Mouse (Mus musculus): Measurements from ENCODE around the gene Rnf144b.

The Rnf144b gene

DNA sequence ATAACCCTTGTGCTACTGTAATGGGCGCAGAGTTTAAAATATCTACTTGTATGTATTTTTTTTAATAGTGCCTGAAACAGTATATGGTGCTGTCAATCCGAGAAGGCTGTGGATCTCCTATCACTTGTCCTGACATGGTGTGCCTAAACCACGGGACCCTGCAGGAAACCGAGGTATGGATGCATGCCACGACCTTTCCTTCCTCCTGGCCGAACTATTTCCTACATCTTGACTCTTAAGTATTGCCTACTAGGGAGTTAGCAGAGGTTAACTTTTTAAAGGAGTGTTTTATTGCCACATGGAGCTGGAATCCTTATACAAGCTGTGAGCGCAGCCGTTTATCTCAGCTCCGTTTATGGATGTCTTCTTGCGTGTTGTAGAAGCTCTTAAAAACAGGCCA, 98.0 kb downstream of the Rnf144b start:
- DNase-seq (ENCODE audit: low spot score in 2 of 2) = no peak

DNA sequence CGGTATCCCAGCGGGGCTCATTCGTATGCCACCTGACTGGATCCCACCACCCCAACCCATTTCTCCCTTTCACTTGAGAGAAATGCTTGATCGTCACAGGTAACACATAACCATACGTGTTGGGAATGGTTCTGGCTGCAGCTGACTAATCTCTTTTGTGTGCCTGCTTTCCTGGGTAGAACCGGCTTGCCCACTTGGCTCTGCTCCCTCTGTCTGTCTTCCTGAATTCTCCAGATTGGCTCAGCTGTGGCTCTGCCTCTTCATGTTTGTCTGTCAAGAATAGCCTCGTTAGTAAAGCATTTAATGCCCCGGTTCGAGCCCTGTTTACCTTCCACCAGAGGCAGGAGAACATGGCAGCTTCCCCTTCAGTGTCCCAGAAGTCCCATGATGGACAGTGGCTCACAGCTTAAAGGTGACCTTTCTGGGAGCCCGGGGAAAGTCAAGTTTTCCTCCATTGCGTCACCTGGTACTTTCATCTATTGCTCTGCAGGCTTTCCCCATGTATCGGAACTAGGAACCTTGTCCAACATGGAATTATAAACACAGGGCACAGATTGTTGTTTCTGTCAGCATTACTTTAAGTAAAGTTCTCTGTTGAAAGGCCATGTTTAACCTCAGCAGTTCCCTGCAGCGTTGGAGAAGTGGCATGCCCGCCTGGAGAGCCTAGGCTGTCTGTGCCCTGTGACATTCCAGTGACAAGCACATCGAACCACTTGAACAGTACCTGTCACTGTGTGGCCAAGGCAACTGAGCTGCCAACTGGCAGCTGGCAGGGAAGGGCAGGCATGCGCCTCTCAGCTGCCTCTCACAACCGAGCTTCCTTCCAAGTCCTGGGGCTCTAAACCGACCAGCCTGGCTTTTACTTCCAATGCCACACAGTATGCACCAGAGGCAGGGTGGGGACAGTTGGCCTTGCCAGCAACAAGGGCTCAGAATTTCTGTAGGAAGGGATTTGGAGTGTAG, 101.4 kb downstream of the Rnf144b start:
- no peak for DNase-seq (ENCODE audit: low spot score in 2 of 2)

DNA sequence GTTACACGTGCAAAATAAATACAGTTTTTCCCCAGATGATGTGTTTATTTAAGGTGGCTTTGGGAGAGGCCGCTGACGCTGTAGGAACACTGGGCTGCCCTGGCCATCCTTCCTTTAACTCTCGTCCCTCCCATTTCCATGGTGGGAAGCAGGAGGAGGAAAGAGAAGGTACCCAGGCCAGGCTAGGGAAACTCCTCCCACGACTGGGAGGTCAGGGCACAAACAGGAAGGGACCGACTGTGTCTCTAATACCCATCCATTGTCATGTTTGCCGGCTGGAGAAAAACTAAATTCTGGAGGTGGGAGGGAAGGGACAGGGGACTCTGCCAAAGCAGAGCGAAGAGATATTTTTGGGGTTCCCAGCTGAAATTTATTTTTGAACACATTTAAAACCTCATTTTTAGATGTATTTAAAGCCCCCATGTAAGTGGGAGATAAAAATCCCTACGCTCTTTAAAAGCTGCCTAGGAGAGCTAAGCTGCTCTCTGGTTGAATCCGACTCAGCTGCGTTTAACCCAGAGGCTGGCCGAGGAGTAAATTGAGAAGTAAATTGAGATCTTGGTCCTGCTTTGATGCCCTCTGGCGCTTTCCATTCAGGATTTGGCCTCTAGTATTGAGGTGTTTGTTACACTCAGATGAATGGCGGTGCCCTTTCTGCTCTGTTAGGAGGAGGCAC, 102.3 kb downstream of the Rnf144b start:
- no peak for DNase-seq (ENCODE audit: low spot score in 2 of 2)

DNA sequence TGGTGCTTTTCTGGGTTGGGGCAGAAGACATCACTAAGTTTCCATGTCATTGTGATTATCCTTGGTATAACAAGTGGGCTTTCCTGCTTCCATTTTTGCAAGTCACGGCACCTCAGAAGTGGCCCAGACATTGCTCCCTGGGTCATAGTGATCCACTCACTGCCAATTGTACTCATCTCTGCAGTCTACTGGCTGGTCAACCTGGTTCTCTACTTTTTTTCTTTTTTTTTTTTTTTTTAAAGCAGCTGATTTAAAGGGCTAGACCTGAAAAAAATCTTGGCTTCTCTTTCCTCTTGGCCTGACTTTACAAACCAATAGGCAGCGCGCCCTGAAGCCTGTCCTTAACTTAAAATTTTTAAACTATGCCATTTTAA, 102.9 kb downstream of the Rnf144b start:
- DNase-seq (ENCODE audit: low spot score in 2 of 2) = no peak

DNA sequence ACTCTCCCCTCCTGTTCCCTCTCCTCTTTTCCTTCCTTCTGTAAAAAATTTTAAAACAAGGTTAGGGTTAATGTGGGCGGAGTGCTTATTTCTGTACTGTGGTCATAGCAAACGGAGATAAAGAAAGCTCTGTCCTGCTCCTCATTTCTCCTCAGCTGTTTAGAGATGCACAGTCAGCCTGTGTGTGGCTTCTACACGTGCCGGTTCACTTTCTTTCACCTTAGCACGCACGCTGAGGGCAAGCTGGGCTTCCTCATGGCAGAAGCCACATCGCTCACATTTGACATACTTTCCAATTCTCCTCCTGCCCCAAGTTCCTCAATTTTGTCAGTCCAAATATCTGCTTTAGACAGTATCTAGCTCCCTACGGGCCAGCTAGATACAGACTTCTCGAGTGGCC, 103.3 kb downstream of the Rnf144b start:
- DNase-seq (ENCODE audit: low spot score in 2 of 2) = no peak

DNA sequence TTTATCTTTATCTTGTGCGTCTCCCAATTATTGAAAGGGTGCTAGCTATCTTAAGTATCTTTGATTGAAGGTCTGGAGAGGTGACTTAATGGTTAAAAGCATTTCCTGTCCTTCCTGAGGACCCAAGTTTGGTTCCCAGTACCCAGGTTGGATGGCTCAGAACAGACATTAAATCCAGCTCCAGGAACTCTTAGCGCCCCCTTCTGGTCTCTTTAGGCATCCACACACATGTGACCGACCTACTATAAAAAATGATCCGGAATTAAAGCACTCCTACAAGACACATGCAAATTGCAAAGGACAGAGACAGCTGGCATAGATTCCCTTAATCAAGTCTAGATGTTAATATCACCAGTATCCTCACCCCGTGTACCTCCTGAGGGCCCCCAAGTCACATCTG, 104.1 kb downstream of the Rnf144b start:
- no peak for DNase-seq (ENCODE audit: low spot score in 2 of 2)

DNA sequence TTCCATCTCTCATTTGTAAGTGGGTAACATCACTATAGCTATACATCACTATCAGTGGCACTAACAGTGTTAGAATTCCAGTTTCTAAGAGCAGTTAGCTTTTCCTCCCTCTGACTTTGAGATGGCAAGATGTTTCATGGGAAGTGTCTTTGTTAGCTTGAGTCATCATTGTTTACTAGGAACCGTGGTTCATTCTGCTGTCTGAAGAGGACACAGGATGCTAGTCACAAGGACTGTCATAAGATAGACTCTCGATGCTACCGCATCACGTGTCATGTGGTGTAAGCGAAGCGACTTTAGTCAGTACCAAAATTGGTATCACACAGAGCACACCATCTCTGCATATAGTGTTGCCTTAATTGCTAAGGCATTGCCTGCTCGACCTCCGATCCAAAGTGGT, 105.7 kb downstream of the Rnf144b start:
- DNase-seq (ENCODE audit: low spot score in 2 of 2) = no peak

DNA sequence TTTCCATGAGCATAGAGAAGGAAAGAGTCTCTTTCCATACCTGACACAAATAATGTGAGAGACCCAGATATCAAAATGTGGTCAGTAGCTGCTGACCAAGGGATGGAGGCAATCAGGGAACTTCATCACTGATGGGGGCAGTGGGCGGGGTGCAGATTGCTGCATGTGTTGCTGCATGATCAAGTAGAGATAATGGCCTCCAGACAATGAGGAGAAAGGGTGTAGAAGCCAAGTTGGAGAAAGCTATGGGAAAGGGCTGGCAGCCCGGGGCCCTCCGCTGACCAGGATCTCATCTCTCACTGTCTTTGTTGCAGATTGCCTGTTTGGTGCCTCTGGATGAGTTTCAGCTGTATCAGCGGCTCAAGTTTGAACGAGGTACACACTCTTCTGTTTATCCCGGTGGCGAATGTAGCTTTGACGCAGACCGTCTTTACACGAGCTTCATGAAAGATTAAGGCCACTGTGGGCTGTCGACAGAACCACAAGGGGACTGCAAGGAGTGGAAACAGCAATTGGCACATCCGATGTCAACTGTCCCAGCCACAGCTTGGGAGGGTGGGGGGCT, 106.3 kb downstream of the Rnf144b start:
- no peak for DNase-seq (ENCODE audit: low spot score in 2 of 2)

DNA sequence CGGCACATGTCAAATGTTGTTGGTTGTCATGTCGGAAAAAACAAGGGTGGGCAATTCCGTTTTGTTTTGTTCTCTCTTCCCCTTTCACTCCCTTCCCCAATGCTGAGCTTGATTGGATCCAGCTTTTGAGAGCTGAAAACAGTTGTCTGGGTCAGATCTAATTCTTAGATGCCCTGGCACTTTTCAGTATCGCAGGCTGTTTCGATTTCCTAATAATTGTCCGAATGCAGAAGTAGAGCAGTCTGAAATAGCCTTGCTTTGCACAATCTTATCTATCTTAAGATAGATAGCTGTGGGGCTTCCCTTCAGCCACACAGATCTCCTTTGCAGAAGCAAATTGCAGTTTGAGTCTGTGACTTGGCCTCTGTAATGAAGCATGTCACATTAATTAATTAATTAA, 109.7 kb downstream of the Rnf144b start:
- DNase-seq (ENCODE audit: low spot score in 2 of 2) = no peak

DNA sequence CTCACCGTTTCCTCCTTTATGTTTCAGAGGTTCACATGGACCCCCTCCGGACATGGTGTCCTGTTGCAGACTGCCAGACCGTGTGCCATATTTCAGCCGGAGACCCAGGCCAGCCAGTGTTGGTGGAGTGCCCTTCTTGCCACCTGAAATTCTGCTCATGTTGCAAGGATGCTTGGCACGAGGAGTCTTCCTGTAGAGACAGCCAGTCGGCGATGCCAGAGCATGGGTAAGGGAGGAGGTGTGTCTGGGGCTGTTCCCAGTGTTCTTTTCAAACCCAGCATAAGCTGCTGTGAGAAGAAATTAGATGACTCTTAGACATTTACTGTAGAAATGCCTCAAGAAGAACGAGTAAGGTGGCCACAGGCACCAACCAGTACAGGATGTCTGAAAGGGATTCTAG, 114.9 kb downstream of the Rnf144b start:
- DNase-seq (ENCODE audit: low spot score in 2 of 2) = no peak

DNA sequence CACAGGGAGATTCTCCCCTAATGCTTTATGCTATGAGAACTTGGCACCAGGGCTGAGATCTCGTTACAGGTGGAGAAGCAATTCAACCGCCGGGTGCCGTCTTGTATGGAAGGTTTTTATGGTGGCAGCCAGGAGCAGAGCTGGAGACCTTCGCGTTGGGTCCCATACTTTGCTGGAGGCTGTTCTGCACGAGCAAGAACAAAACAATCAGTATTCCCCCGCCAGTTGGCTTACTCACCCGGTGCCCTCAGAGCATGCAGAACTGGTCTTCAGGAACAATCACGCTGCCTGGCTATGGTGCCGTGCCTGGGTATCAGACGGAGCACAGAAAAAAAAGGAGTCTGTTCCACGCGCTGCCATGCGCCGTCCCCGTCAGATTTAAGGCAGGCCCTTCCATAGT, 115.7 kb downstream of the Rnf144b start:
- DNase-seq (ENCODE audit: low spot score in 2 of 2) = no peak

DNA sequence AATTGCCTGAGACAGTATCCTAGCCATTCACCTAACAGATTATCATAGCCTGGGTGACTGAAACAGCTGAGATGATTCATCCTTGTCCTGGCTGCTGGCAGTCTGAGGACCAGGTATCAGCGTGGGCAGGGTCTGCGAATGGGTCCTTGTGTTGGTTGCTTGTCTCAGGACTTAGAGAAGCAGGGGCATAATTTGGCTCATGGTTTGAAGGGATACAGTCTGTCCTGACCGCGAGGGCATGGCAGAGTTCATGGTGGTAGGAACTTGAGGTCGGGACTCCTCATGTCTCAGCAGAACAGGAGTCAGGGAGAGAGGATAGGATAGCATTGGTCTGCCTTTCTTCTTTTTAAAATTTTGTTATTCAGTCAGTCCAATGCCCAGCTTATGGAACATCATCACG, 121.1 kb downstream of the Rnf144b start:
- no peak for DNase-seq (ENCODE audit: low spot score in 2 of 2)

DNA sequence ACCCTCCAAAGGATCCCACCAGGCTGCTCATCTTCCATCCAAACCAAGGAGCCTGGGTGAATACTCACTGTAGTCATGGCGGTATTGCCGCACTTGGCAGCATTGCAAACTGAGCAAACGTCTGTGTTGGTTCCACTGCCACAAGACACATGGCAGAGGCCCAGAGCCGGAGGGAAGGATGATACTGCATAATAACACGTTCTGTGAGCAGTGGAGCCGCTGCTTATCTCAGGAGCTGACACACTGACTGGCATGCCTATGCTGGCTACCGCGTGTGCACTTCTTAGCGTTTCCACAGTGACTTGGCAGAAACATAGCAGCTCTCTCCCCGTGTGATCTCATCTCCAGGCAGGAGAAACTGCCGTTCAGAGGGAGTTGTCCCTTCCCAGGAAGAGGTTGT, 122.3 kb downstream of the Rnf144b start:
- no peak for DNase-seq (ENCODE audit: low spot score in 2 of 2)

DNA sequence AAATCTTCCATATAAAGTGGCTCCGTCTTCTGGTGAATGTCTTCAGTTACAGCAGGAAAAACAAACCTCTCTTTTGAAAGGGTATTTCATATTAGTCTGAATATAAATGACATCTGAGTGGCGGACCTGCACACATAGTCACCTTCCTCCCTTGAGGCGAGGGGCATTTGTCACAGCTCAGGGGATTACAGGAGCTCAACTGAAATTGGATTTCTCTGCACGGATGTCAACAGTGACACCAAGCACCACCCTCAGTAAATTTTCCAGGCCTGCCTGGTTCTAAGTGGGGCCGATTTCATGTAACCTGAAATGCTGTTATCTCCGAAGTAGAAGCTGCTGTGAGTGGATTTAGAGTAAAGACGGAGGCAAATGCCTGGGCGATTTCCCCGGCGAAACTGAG, 124.0 kb downstream of the Rnf144b start:
- DNase-seq (ENCODE audit: low spot score in 2 of 2) = no peak

DNA sequence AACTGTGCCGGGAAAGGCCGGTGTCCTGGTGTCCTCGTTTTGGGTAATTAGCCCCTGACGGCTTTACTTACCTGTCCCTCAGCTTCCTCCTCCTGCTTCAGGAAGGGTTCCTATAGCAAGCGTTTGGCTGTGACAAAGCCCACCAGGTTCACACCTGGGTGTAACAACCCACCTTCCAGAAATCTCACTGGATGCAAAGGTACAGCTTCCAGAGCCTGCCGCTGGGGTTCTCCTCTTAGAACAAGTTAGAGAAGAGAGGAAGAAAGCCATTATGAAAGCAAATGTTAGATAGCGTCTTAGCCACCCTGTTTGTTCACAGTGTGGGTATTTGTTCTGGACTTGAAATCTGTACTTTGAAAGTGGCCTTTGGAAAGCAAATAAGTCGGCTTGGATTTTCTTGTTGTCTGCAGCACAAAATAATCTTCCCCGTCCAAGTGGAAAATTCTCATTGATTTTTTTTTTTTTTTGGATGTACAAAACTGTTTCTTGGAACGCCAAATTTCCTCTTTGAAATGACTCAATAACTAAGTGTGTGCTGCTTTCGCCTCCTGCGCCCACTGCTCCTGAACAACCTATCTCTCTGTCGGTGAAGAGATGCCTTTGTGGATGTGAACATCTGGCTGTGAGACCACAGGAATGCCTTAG, 124.8 kb downstream of the Rnf144b start:
- DNase-seq (ENCODE audit: low spot score in 2 of 2) = no peak

DNA sequence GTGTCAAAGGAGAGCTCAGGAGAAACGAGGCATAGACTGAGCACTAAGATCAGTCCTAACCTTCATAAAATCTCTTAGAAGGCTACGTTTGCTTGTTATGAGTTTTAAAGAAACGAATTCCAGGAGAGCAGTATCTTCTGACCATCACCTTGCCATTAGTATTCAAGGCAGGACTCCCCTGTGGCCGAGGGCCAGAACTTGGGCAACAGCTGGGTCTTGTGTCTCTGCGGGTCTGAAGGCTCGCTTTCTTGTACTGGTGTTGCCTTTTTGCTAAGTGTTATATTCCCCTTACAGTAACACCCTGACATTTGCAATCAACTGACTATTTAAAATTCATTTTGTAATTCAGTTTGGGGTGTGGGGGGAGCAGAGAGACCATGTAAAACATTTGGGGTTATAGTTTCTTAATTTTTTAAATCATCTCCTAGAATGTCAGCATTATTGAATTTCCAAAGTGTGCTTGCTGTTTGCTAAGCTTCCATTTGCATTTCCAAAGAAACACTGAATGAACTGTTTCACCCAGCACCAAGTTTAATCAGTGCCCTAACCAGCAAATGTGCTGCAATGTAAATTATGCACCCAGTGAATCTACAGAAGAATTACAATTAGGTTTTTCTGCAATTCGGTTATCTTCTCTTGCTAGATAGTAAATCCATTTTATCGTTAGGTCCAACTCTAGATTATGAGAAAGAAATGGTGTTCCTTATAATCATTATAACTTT, 126.0 kb downstream of the Rnf144b start:
- DNase-seq (ENCODE audit: low spot score in 2 of 2) = no peak

DNA sequence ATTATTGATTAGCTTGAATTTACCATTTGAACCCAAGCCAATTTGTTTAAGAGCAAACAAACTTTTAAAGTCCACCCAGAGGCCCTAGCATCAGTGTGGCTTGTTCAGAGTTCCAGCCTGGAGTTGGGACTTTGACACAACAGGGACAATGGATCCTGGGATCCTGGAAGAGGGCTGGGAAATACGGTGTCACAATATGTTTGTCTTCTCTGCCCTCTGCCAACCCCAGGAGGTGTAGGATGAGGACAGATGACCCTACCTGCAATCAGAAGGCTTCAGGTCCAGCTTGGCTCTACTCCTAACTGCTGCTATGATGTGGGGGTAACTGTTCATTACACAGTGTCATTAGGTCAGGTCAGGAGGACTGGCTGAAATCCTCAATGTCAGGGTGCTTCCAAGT, 128.2 kb downstream of the Rnf144b start:
- no peak for DNase-seq (ENCODE audit: low spot score in 2 of 2)

DNA sequence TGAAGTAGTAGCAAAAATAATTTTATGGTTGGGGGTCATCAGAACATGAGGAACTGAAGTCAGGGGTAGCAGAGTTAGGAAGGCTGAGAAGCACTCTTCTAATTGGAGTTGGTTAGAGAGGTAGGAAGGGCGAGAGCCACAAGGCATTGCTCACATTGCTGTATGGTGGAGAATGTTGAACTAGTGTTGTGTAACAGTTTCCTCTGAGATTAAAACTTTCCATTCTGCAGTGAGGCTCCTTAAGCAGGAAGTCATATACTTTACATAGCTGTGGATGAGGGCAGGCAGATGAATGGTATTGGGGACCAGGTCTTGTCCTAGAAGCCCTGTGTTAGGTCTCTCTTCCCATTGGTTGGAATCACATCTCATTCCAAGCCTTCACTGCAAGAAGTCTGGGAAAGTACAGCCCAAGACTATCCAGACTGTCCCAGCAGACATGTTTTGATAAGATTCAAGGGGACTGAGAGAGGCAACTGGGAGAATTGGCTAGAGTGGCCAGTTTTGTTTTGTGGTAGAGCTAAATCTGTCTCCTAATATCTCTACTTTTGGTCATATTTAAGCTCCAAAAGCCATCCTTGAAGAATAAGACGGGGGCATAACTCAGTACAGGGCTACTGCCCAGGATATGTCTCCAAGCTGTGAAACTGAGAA, 128.8 kb downstream of the Rnf144b start:
- DNase-seq (ENCODE audit: low spot score in 2 of 2) = no peak

DNA sequence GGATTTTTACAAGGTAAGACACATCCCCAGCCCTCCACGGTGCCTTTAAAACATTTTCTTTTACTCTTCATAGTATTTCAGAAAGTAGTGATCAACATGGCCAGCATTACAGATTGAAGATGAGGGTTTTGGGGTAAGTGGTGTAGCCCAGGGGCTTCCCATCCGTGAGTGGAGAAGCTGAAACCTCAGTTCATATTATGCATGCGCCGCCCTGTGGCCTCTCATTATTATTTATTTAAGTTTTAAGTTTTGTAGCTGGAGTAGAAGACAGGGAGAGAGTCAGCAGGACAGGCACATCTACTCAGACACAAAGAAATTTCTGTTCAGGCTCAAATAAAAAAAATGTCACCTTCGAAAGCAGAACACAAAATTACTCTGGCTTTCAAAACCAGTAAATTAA, 131.3 kb downstream of the Rnf144b start:
- no peak for DNase-seq (ENCODE audit: low spot score in 2 of 2)

DNA sequence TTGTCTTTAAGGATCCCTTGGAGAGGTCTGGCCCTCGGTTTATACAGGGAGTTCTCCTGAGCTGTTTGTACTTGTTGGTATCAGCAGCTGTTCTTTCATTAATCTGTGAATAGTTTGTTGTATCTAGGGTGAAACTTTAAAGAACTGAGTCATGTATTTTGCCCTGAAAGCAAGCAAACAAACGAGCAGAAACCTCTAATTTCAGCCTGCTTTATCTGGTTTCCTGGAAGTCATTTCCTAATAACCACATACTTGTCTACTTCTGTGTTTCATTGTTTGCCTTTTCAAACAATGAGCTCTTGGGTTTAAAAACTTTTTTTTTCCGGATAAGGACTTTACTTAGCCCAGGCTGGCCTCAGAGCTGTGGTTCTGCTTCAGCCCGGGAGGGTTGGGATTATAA, 136.8 kb downstream of the Rnf144b start:
- DNase-seq (ENCODE audit: low spot score in 2 of 2) = no peak

DNA sequence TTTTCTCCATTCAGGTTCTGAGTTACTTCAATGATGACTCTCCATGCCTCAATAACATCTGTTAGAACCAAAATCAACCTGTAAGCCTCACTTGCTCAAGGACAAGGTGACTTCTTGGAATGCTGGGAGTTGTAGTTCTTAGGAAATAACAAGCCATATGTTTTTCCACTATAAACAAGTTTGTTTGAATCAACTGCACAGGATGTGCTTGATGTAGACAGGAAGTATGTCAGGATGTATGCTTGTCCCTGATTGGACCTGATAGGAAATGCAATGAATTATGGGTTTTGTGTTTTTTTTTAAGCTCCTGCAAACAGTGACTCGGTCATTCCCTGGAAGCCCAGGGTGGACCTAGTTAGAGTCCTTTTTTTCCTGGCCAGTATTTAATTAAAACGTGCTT, 139.5 kb downstream of the Rnf144b start:
- no peak for DNase-seq (ENCODE audit: low spot score in 2 of 2)
